Mouse (Mus musculus): ENCODE measurements around the gene Cwf19l2.

GRCm38 (mm10) chr9:3404372-3404771 is 980 bp downstream of the Cwf19l2 start:
- TF ChIP-seq CTCF (conservative IDR thresholded peaks at IDR 0.05; ENCODE audit: insufficient read depth, insufficient read length, low read depth, low read length) (no peak), POLR2A (IDR thresholded peaks at IDR 0.05; ENCODE audit: low read depth, low read length) (no peak)

All from kidney, adult 2 months (tissue).